Mouse (Mus musculus): ENCODE data around the gene Prickle2. TPM values are rescaled to one million over a fixed set of nuclear protein-coding genes. Genes with fewer than 3 reads are reported as not detected.

Gene Prickle2
- total RNA-seq, 2 experiments from 2014 or later = 97.0 to 97.1 TPM

DNA sequence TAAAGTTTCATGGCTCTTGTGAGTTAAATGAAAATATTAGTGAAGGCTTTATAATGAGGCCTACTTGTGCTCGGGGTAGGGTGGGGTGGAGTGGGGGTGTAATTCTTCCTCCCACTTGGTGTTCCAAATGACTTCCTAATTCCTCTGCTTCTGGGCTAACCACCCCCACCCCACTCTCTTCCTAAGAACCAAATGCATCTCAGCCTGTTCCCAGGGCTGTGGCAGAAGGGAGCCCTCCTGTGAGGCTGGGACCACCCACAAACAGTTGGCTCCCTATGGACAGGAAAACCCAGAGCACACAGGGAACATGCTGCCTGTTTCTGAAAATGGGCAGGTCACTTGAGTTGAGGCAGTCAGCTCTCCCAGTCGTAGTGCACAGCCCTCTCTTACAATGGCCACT lies 100.8 kb downstream of the Prickle2 start:
- DNase-seq = no peak
- intact Hi-C loops (cut with DNase I) = no loop called here

GRCm38 (mm10) chr6:92596340-92596739 lies 109.6 kb downstream of the Prickle2 start:
- no peak for DNase-seq
- intact Hi-C loops (cut with DNase I) = loop anchor here (10.0 kb wide), 1 partner anchor 122 kb away; no protein-coding TSS in a partner anchor

DNA sequence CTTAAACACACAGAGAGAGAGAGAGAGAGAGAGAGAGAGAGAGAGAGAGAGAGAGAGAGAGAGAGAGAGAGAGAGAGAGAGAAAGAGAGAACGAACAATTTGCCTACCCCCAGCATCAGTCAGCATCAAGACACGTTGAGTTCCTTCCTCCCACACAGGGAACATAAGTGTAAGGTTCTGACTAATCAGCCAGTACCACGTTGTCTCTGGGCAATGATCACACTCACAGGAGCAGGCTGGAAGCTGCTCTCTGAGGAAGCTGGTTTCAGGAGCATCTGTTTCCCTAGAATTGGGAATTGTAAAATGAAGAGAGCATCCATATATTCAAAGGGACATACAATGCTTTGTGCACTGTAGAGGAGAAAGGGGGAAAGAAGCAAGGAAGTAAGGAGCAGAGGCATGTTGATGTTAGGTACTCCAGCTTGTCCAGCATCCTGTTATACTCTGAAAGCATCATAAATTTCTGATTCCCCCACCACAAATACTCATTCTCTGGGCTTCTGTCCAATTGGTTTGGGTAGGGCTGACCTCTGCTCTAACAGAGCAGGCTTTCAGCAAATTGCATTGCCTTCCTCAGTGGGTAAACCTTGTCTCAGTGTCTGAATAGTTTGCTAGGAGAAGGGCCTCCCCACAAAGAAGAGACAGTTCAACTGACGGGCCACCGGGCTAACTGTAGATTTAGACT lies 116.4 kb downstream of the Prickle2 start:
- no peak for DNase-seq
- intact Hi-C loops (cut with DNase I) = loop anchor here (10.0 kb wide), 1 partner anchor 115 kb away; no protein-coding TSS in a partner anchor

GRCm38 (mm10) chr6:92584026-92584425 lies 121.9 kb downstream of the Prickle2 start:
- DNase-seq = no peak
- intact Hi-C loops (cut with DNase I) = no loop called here

DNA sequence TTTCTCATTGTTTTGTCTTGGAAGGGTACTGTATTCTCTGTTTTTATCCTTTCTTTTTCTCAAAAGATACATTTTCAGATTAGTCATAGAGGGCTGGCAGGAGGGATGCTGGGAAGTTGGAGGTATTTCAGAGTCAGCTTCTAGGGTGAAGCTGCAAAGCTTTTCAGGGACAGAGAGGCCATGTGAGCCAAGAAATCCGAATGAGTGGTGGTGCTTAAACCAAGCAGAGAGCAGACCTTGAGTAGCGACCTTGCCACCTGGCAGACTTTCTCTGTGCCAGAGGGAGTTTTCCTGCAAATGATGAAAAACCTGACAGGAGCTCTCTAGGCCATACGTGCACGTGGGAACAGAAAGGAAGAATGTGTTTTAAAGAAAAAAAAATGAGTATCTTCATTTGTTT lies 130.7 kb downstream of the Prickle2 start:
- DNase-seq = peak; percentile 29
- intact Hi-C loops (cut with DNase I) = no loop called here

DNA sequence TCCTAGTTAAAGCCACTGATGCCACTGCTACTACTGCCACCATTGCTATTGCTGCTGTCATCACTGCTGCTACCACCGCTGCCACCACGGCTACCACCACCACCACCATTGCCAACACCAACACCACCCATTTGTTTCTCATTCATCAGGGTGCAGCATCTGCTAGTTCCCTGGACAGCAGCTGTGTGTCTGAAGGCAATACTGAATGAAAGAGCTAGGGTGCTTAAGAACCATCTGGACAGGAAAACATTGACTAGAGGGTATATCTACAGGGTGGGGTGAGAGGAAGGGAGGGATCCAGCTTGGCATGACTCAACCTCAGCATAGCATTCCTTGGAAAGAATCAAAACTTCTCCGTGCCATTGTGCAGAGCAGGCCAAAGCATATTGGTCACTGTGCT lies 133.8 kb downstream of the Prickle2 start:
- intact Hi-C loops (cut with DNase I) = no loop called here
- DNase-seq = no peak

DNA sequence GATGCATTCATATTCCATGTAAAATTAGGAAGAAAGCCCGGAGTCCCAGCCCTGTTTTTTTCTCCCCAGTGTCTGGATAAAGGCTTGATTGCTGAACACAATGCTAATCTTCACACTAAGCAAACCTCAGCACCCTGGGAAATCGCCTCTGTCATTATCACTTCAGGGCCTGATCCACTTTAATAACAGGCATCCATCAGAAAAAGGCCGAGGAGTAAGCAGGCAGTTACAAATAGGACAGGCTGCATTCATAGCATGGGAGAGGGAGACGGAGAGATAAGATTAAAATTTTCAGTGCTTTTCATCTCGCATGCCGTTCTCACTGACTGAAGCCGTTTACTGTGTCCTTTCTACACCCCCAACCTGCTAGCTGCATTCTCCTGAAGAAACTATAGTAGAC lies 135.9 kb downstream of the Prickle2 start:
- no peak for DNase-seq
- intact Hi-C loops (cut with DNase I) = no loop called here

DNA sequence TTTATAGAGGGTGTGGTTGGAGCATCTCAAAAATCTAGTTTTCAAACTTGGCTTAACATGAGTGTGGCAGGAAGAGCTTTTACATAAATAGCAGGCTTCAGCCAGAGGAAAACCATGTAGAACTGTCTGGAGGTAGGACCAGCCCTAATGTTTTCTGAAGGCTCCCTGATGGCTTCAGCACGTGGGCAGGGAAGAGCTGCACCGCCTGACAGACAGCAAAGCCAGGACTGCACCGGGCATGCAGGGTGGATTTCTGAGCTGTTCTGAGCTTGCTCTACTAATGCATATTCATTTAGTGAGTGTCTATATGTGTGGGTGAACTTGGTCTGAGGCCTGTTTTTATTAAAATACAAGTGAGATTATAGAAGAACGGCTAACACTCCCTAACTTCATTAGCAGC lies 136.7 kb downstream of the Prickle2 start:
- intact Hi-C loops (cut with DNase I) = no loop called here
- DNase-seq = no peak

GRCm38 (mm10) chr6:92559261-92559660 lies 146.7 kb downstream of the Prickle2 start:
- DNase-seq = no peak
- intact Hi-C loops (cut with DNase I) = no loop called here

DNA sequence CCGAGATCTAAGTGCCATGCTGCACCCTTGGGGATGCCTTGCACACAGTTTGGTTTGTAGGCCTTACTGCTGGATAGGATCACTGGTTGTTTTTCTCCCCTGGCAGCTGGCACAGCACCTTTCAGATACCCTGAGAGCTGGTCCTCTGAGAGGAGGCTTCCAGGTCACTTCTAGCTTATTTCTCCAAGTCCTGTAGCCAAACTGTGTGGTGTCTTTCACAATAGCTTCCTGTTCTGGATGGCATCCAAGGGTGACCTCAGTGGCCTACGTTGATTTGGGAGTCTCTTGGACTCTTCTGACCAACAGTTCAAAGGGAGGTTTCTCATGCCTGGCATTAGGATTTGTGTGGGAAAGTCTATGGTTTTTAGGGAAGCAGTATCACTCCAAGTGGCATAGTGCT lies 150.3 kb downstream of the Prickle2 start:
- no peak for DNase-seq
- intact Hi-C loops (cut with DNase I) = no loop called here

- intact Hi-C loops (cut with DNase I) = no loop called here
- DNase-seq = no peak
These were observed 152.9 kb downstream of the Prickle2 start for GRCm38 (mm10) chr6:92553086-92553485.

DNA sequence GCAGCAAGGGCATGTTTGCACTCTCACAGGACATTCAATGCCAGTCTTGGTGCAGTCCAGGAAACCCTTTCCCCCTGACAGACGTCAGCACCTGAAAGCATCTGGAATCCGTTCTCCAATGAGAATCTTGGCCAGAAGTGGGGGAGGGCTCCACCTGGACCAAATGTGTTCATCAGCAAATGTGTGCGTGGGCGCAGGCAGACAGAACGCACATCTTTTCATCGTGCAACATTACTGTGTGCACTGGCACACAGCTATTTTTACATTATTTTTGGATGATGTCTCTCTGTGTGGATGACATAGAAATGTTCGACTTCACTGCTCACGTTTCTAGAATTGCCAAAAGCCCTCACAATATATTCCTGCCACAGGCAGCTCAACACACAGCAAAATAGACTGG lies 156.7 kb downstream of the Prickle2 start:
- no peak for DNase-seq
- intact Hi-C loops (cut with DNase I) = no loop called here

DNA sequence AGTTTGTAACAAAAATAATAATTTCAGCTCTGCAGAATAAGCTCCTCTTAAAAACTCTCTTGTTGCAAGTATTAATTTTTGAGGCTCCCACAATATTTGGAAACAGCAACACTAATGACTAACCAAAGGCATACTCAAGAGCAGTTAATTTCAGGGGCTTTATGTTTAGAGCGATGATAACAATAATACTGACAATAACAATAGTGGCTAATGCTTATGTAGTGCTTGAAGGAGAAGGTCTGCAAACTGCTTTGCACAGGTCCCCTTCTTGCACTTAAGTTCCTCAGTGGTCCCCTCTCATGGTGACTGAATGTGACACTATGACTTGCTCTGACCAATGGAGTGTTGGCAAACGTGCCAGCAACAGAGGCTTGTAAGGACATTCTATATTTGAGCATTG lies 160.8 kb downstream of the Prickle2 start:
- intact Hi-C loops (cut with DNase I) = no loop called here
- DNase-seq = no peak

GRCm38 (mm10) chr6:92543825-92544224 lies 162.1 kb downstream of the Prickle2 start:
- intact Hi-C loops (cut with DNase I) = no loop called here

GRCm38 (mm10) chr6:92542402-92543101 lies 163.4 kb downstream of the Prickle2 start:
- intact Hi-C loops (cut with DNase I) = no loop called here
- no peak for DNase-seq

More at GRCm38 (mm10) chr6:92543825-92544224, 162.1 kb downstream of the Prickle2 start:
- no peak for DNase-seq

DNA sequence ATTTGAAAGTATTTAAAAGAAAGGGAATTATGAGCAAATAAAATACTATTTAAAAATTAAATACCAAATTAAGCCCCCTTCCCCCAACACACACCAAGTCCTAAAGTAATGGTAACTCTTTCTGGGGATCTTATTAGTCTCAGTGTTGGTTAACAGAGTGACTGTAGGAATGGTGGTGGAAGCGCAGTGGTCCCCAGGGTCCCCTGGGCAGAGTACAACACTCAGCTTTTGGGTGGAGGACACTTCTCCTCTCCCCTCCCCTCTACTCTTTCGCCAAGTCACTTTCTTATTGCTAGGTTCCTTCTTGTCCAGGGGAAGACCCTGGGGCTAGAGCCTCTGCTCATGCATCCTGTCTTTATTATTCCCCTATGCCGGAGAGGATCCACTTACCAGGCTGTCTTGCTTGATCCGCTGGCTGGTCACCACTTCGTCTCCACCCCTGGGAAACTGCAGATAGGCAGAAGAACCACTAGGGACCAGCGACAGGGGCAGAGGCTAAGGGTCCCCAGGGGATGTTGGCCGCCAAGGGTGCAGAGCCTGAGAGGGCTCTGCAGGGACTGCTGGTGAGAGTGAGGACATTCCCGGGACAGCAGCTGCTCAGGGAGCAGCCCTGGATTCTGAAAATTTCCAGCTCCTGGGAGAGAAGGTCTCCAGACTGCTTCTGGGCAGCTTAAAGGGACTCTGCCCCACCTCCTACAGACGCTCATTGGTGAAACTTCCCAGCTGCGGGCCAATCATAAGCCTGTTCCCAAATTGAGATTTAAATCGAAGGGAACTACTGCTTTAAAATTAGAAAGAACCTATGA lies 171.5 kb downstream of the Prickle2 start:
- DNase-seq = peak; percentile 14
- intact Hi-C loops (cut with DNase I) = no loop called here

DNA sequence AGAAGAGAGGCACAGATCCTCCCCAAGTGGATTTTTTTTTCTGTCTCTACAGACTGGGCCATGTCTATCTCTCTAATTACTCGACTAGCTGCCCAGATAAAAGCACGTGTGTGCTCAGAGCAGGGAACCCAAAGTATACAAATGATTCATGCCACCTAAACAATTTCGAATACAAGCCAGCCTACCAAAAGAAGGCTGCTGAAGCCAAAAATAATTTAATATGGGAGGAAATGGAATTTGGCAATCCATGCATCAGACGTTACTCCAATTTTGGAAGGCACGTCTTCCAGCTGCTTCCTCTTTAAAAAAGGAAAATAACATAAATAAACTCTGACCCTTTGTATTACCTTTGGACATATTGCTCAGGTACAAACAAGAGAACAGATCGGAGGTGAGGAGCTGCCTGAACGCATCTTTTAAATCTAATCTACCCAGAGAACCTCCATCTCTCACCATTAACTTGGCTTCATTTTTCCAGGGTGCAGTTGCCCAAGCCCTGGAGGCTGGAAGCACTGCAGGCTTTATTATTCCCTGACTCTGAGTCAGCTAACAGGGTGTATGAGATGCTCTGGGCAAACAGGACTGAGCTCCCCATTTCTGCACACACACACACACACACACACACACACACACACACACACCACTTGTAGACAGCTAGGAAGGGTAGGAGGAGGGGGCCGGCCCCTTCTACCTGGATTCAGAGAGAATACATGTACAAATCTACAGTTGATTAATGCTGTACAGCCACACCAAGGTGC lies 172.5 kb downstream of the Prickle2 start:
- intact Hi-C loops (cut with DNase I) = no loop called here
- no peak for DNase-seq

GRCm38 (mm10) chr6:92532896-92533295 lies 173.1 kb downstream of the Prickle2 start:
- intact Hi-C loops (cut with DNase I) = no loop called here
- no peak for DNase-seq

DNA sequence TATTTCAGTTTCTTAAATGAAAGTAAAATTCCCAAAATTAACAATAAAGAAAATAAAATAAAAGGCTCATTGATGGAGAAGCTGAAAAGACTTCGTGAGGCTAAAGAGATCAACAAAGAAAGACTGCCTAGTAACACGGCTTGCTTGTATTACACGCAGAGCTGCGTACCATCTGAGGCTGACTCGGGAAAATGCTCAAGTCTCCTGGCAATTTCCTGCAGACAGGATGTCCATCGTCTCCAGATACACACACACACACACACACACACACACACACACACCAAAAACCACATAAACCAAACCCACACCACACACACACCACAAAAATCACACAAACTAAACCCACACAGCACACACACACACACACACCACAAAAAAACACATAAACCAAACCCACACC lies 173.6 kb downstream of the Prickle2 start:
- intact Hi-C loops (cut with DNase I) = no loop called here
- no peak for DNase-seq

- no peak for DNase-seq
- intact Hi-C loops (cut with DNase I) = no loop called here
These were observed 179.7 kb downstream of the Prickle2 start for GRCm38 (mm10) chr6:92526212-92526611.

- intact Hi-C loops (cut with DNase I) = no loop called here
- no peak for DNase-seq
These were observed 180.3 kb downstream of the Prickle2 start for GRCm38 (mm10) chr6:92525646-92526045.
